Mouse (Mus musculus): ENCODE measurements around the gene Tgtp2.
"Not testable (repeated sequence)": the region's sequence is repeated elsewhere in the genome, so short reads cannot be mapped to it uniquely, and the experiment has no call there.

Gene Tgtp2

DNA sequence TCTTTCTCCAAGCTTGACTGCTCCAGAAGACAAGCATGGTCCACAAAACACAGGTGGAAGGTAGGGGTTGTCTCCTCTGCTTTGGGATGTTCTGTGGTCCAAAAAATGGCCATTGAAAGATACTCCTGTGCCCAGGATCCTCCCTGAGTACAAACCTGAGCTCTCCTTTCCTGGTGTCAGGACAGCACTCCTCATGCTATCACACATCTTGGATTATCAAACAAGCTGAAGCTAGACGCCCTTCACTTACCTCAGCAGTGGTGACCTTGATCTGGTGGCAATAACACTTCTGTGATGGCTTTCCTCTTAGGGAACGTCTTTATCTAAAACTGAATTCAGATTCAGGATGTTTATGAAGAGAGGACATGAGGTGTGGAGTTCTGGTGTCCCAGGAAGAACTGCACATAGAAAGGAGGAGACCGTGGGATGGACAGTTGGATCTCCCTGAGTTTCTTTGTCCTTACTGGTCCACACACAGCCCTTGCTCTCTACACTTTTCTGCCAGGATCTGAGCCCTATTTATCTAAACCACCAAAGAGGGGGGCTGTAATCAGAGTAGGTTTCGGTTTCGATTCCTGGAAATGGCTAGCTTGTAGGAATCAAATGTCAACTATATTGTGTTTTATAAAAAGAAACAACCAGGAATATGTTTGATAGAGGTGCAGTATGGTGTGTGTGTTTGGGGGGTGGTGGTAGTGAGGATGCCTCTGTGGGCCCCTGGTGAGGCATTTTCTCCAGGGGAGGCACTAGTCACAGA lies at the start of gene Tgtp2:
Gene Tgtp2 (minus strand): TSS at position 494 of the 757 bp plus-strand sequence.
- not testable (repeated sequence) for DNase-seq (ENCODE audit: low read depth in 1 of 2, low spot score in 2 of 2)

GRCm38 (mm10) chr11:49112624-49113219 lies 48.7 kb upstream of the Tgtp2 start:
- no peak for DNase-seq (ENCODE audit: low read depth in 1 of 2, low spot score in 2 of 2)

DNA sequence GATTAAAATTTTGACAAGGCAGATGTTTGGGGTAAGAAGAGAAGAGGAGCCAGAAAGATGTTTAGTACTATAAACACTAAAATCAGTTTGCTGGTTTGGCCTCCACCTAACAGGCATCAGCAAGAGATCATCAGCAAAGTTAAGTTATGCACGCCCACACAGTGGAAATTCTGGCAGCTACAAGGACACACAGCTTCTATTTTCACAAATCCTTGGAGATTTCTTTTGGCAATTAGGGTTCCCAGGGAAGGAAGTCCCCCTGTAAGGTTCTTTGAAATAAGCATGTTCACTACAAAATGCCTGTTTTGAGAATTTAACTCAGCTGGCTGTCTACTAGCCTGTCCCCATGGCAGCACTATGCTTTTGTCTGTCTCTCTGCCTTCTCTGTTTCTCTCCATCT lies 47.0 kb upstream of the Tgtp2 start:
- DNase-seq (ENCODE audit: low read depth in 1 of 2, low spot score in 2 of 2), result no peak

GRCm38 (mm10) chr11:49108833-49109232 lies 44.8 kb upstream of the Tgtp2 start:
- no peak for DNase-seq (ENCODE audit: low read depth in 1 of 2, low spot score in 2 of 2)

GRCm38 (mm10) chr11:49107650-49108537 lies 43.9 kb upstream of the Tgtp2 start:
- DNase-seq (ENCODE audit: low read depth in 1 of 2, low spot score in 2 of 2), result no peak

- DNase-seq (ENCODE audit: low read depth in 1 of 2, low spot score in 2 of 2), result no peak
These were observed 41.7 kb upstream of the Tgtp2 start for GRCm38 (mm10) chr11:49105752-49106151.

GRCm38 (mm10) chr11:49103047-49103693 lies 39.2 kb upstream of the Tgtp2 start:
- DNase-seq (ENCODE audit: low read depth in 1 of 2, low spot score in 2 of 2), result peak; percentile 36 to 77

- DNase-seq (ENCODE audit: low read depth in 1 of 2, low spot score in 2 of 2), result no peak
These were observed 37.5 kb upstream of the Tgtp2 start for GRCm38 (mm10) chr11:49101500-49101899.

- no peak for DNase-seq (ENCODE audit: low read depth in 1 of 2, low spot score in 2 of 2)
These were observed 36.4 kb upstream of the Tgtp2 start for GRCm38 (mm10) chr11:49100409-49100808.

DNA sequence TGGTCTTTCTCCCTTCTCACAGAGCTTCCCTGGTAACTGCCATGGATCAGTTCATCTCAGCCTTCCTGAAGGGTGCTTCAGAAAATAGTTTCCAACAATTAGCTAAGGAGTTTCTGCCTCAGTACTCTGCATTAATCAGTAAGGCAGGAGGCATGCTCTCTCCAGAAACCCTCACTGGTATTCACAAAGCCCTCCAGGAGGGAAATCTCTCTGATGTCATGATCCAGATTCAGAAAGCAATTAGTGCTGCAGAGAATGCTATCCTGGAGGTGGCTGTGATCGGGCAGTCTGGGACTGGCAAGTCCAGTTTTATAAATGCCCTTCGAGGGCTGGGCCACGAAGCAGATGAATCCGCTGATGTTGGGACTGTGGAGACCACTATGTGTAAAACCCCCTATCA lies 31.4 kb upstream of the Tgtp2 start:
- no peak for DNase-seq (ENCODE audit: low read depth in 1 of 2, low spot score in 2 of 2)

GRCm38 (mm10) chr11:49093861-49094660 lies 30.1 kb upstream of the Tgtp2 start:
- no peak for DNase-seq (ENCODE audit: low read depth in 1 of 2, low spot score in 2 of 2)

DNA sequence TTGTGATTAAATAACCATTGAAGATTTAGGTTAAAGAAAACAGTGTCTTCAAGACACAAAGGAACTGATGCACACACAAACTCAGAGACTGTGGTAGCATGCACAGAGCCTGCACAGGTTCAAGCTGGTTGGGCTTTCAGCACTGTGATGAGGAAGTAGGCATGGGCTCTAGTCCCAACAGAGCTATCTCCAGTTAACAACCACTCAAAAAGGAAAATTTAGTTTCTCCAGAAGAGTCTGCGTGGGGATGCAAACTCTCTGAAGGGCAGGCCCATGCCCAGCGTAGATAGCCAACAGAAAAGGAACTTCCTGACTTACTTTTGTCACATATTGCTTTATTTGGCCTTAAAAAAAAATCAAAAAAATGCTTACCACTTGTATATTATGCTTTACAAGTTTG lies 28.8 kb upstream of the Tgtp2 start:
- DNase-seq (ENCODE audit: low read depth in 1 of 2, low spot score in 2 of 2), result no peak

- DNase-seq (ENCODE audit: low read depth in 1 of 2, low spot score in 2 of 2), result no peak
These were observed 28.1 kb upstream of the Tgtp2 start for GRCm38 (mm10) chr11:49092053-49092586.

DNA sequence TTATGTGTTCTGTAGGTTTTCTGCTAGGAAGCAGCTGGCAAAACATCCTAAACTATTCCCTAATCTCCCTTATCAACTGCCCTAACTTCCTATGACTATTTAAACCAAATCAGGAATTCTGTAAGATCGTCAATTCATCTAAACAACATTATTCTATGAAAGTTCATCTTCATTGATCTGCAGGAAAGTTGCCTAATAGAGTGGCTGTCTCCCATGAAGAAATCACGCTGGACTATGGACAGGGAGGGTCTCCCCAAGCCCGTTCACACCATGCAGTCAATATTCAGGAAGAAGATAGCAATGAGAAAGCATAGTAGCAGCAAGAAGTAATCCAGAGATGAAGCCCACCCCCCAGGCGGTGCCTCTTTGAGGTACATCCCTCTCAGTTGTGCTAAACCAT lies 27.2 kb upstream of the Tgtp2 start:
- DNase-seq (ENCODE audit: low read depth in 1 of 2, low spot score in 2 of 2), result no peak

DNA sequence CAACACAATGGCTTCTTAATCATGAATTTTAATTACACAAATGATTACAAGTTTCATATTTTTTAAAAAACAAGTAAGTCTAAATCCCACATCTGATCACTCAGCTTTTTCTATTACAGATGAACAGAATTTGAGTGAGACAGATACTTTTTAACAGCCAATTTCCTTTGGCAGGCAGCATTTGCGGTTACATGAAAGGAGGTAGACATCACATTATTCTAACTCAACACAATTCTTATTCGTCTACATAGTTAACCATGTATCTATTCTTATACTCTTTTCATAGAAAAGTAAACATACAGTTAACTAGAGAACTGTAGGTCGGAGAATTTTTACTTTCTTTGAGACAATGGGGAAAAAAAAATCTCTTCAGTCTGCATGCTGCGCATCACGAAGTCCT lies 26.5 kb upstream of the Tgtp2 start:
- DNase-seq (ENCODE audit: low read depth in 1 of 2, low spot score in 2 of 2), result no peak

GRCm38 (mm10) chr11:49089735-49090507 lies 25.9 kb upstream of the Tgtp2 start:
- DNase-seq (ENCODE audit: low read depth in 1 of 2, low spot score in 2 of 2), result no peak

DNA sequence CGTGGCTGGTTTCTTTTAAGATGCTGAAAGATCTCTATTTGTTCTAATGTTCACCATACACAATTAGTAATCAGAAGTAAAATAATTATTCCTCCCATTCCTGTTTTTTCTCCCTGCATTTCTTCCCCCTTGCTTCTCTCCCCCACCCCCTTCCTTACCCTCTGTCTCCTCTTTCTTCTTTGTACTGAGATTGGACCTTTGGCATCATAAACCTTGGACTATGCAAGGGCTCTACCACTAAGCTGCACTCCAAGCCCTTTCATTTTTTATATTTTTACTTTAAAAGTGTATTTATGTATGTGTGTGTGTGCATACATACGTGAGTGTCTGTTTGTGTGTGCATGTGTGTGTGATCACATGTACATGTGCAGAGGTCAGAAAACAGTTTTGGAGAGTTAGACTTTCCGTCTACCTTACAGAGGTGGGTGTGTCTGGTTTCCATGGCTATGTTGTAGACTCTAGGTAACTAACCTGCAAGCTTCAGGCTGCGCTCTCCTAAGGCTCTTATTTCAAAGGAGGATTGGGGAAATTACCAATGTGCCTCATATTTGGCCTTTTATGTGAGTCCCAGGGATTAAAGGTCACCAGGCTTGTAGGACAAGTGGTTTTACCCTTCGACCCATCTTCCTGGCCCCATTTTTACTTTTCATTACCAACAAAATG lies 25.1 kb upstream of the Tgtp2 start:
- no peak for DNase-seq (ENCODE audit: low read depth in 1 of 2, low spot score in 2 of 2)

GRCm38 (mm10) chr11:49087830-49088616 lies 24.0 kb upstream of the Tgtp2 start:
- no peak for DNase-seq (ENCODE audit: low read depth in 1 of 2, low spot score in 2 of 2)
